Mouse (Mus musculus): ENCODE data around the gene 1810055G02Rik. TPM values are rescaled to one million over a fixed set of nuclear protein-coding genes. Genes with fewer than 3 reads are reported as not detected.
A peak's percentile ranks its signal among the peaks of the same experiment; 100 is the strongest.

Gene 1810055G02Rik
- total and polyA plus RNA-seq, 3 experiments = 22.4 to 32.3 TPM; not detected in 1

GRCm38 (mm10) chr19:3753240-3753633 is 45.1 kb downstream of the 1810055G02Rik start:
- Histone ChIP-seq H3K27ac (ENCODE audit: control insufficient read depth, low read depth, low read length) (no peak overlapping the region), H3K4me3 (ENCODE audit: control insufficient read depth in 1 of 2, insufficient read depth in 1 of 2, low read depth in 2 of 2, low read length in 2 of 2) (0 out of 4 replicates have a peak overlapping the region, but pooled peaks of 1 of the 2 experiments have one; percentile 30), H3K9ac (ENCODE audit: control insufficient read depth, low read depth, low read length, poor library complexity, severe bottlenecking) (no peak overlapping the region), H3K27me3 (ENCODE audit: control insufficient read depth in 1 of 2, insufficient read depth in 2 of 2, low read length in 2 of 2) (peaks cover 0 to 2% of the 10 kb centered on the region in 2 experiments; a peak in 1 of 4 replicates), H3K9me3 (replicated peaks; ENCODE audit: insufficient read depth, low read length) (no peaks in the 10 kb centered on the region), H3K36me3 (ENCODE audit: control insufficient read depth in 1 of 2, insufficient read depth in 2 of 2, low read length in 2 of 2) (peaks cover 0 to 2% of the 10 kb centered on the region in 2 experiments; a peak in 1 of 4 replicates), H3K4me1 (ENCODE audit: control insufficient read depth in 1 of 2, insufficient read depth in 2 of 2, low read length in 2 of 2) (peaks cover 0 to 5% of the 10 kb centered on the region in 2 experiments; a peak in 2 of 4 replicates), H3K79me2 (ENCODE audit: control insufficient read depth, insufficient read depth, low read length, poor library complexity) (no peaks in the 10 kb centered on the region)
- DNase-seq (ENCODE audit: low read depth, low spot score) = no peak
- TF ChIP-seq POLR2A (IDR thresholded peaks at IDR 0.05; ENCODE audit: control insufficient read depth in 1 of 2, insufficient read depth in 1 of 2, low read depth in 1 of 2, low read length in 2 of 2, poor library complexity in 1 of 2) (no peak), CHD2 (IDR thresholded peaks at IDR 0.05; ENCODE audit: low read length) (no peak), BHLHE40 (IDR thresholded peaks at IDR 0.05; ENCODE audit: borderline replicate concordance, low read depth, low read length) (no peak), EP300 (IDR thresholded peaks at IDR 0.05; ENCODE audit: low read depth in 1 of 2, low read length in 2 of 2) (no peak), SIN3A (IDR thresholded peaks at IDR 0.05; ENCODE audit: low read length) (no peak), MEF2A (IDR thresholded peaks at IDR 0.05; ENCODE audit: extremely low read depth, insufficient replicate concordance, low read depth, low read length, poor library complexity, severe bottlenecking) (no peak), KAT2A (conservative IDR thresholded peaks at IDR 0.05; ENCODE audit: low read depth, low read length) (no peak), MXI1 (IDR thresholded peaks at IDR 0.05; ENCODE audit: low read depth, low read length) (no peak), E2F4 (IDR thresholded peaks at IDR 0.05; ENCODE audit: borderline replicate concordance, low read depth, low read length) (no peak)

- Histone ChIP-seq H3K79me2 (ENCODE audit: control insufficient read depth, insufficient read depth, low read length, poor library complexity) (no peaks in the 10 kb centered on the region), H3K27ac (ENCODE audit: control insufficient read depth, low read depth, low read length) (no peak overlapping the region), H3K9me3 (replicated peaks; ENCODE audit: insufficient read depth, low read length) (no peaks in the 10 kb centered on the region), H3K9ac (ENCODE audit: control insufficient read depth, low read depth, low read length, poor library complexity, severe bottlenecking) (no peak overlapping the region), H3K36me3 (ENCODE audit: control insufficient read depth in 1 of 2, insufficient read depth in 2 of 2, low read length in 2 of 2) (peaks cover 0 to 2% of the 10 kb centered on the region in 2 experiments; a peak in 1 of 4 replicates), H3K27me3 (ENCODE audit: control insufficient read depth in 1 of 2, insufficient read depth in 2 of 2, low read length in 2 of 2) (peaks cover 0 to 2% of the 10 kb centered on the region in 2 experiments; a peak in 1 of 4 replicates), H3K4me3 (ENCODE audit: control insufficient read depth in 1 of 2, insufficient read depth in 1 of 2, low read depth in 2 of 2, low read length in 2 of 2) (peak overlapping the region in 1 of 2 experiments; percentile 30; a peak in 1 of 4 replicates), H3K4me1 (ENCODE audit: control insufficient read depth in 1 of 2, insufficient read depth in 2 of 2, low read length in 2 of 2) (peaks cover 0 to 5% of the 10 kb centered on the region in 2 experiments; a peak in 2 of 4 replicates)
- TF ChIP-seq USF1 (IDR thresholded peaks at IDR 0.05; ENCODE audit: low read depth, low read length) (peak; percentile 53; the same call in 1 of the 2 replicates), ELF1 (IDR thresholded peaks at IDR 0.05; ENCODE audit: low read depth, low read length) (0 out of 2 replicates have a peak, but pooled peaks have one; percentile 31), JUND (IDR thresholded peaks at IDR 0.05; ENCODE audit: low read depth, low read length) (no peak), BHLHE40 (IDR thresholded peaks at IDR 0.05; ENCODE audit: borderline replicate concordance, low read depth, low read length) (peak; percentile 28; the same call in 1 of the 2 replicates), GATA1 (IDR thresholded peaks at IDR 0.05; ENCODE audit: low read depth, low read length) (peak; percentile 81), EP300 (IDR thresholded peaks at IDR 0.05; ENCODE audit: low read depth in 1 of 2, low read length in 2 of 2) (0 out of 4 replicates have a peak, but pooled peaks of 1 of the 2 experiments have one; percentile 9), MAX (IDR thresholded peaks at IDR 0.05; ENCODE audit: low read length) (peak; percentile 33; the same call in 1 of the 2 replicates), ZNF384 (IDR thresholded peaks at IDR 0.05; ENCODE audit: low read depth, low read length) (no peak)
- peak; percentile 68 for DNase-seq (ENCODE audit: low read depth, low spot score)
These were observed 45.6 kb downstream of the 1810055G02Rik start for GRCm38 (mm10) chr19:3753738-3754137.
